Mouse (Mus musculus) kidney, embryonic 14.5 days (tissue): Measurements from ENCODE around the gene Kcnh4. TPM values are rescaled to one million over a fixed set of nuclear protein-coding genes. Genes with fewer than 3 reads are reported as not detected.

ENCODE experiments used
- ATAC-seq: fragments of 200-750 bp; cut with Nextera tagmentation; 2 replicates; pipeline ENCODE4 v1.8.0; 2017; ENCODE audit warnings: moderate number of reproducible peaks, mild to moderate bottlenecking, moderate TSS enrichment, moderate library complexity; ENCODE audit not compliant: low FRiP score, low TSS enrichment
- H3K27ac ChIP-seq: fragments of 300-500 bp; sonication (generic); 2 replicates; pipeline ENCODE4 v1.5.1; 2014; ENCODE audit warnings: low read depth, mild to moderate bottlenecking, low read length, moderate library complexity, mixed read lengths
- H3K27me3 ChIP-seq: fragments of 300-500 bp; sonication (generic); 2 replicates; pipeline ENCODE4 v1.6.1; 2014; ENCODE audit warnings: mild to moderate bottlenecking, low read length; ENCODE audit not compliant: control insufficient read depth, insufficient read depth
- H3K36me3 ChIP-seq: fragments of 300-500 bp; sonication (generic); 2 replicates; pipeline ENCODE4 v1.6.1; 2014; ENCODE audit warnings: low read length, mixed read lengths; ENCODE audit not compliant: control insufficient read depth, insufficient read depth
- H3K4me1 ChIP-seq: fragments of 300-500 bp; sonication (generic); 2 replicates; pipeline ENCODE4 v1.6.1; 2014; ENCODE audit warnings: low read length, mixed read lengths; ENCODE audit not compliant: control insufficient read depth, insufficient read depth
- H3K4me2 ChIP-seq: fragments of 300-500 bp; sonication (generic); replicated peaks from 2 replicates; pipeline ENCODE4 v1.6.1; 2014; ENCODE audit warnings: low read depth, mild to moderate bottlenecking, low read length
- H3K4me3 ChIP-seq: fragments of 300-500 bp; sonication (generic); 2 replicates; pipeline ENCODE4 v1.5.1; 2014; ENCODE audit warnings: mild to moderate bottlenecking, low read length
- H3K9ac ChIP-seq: fragments of 300-500 bp; sonication (generic); 2 replicates; pipeline ENCODE4 v1.6.1; 2014; ENCODE audit warnings: low read depth, mild to moderate bottlenecking, low read length, moderate library complexity
- H3K9me3 ChIP-seq: fragments of 300-500 bp; sonication (generic); 2 replicates; pipeline ENCODE4 v1.6.1; 2016; ENCODE audit warnings: low read length; ENCODE audit not compliant: control insufficient read depth
- WGBS: fragments of 180-500 bp; shearing (Covaris S2); extraction: QIAGEN DNeasy Blood & Tissue Kit; methylation state at CpG from one replicate; pipeline ENCODE4 v1.1.7; 2014; 5-methylcytosine and 5-hydroxymethylcytosine counted together
- polyA plus RNA-seq: library from polyadenylated mRNA; unstranded; fragments of >200 nt; fragmentation: Nextera tagmentation; extraction: Ambion mirVana; gene quantifications from 2 replicates; pipeline ENCODE4 v1.2.1, GENCODE M21; 2014

The Kcnh4 gene
- polyA plus RNA-seq, 1 experiment from 2014 or later, result not detected

- no peak for ATAC-seq
- Histone ChIP-seq H3K27ac (no peak overlapping the region), H3K9ac (no peak overlapping the region), H3K27me3 (no peaks in the 10 kb centered on the region), H3K4me1 (0 out of 2 replicates have a peak, but pooled peaks cover 5% of the 10 kb centered on the region), H3K36me3 (no peaks in the 10 kb centered on the region), H3K4me3 (no peak overlapping the region), H3K4me2 (no peak overlapping the region), H3K9me3 (no peaks in the 10 kb centered on the region)
- 89% methylated on average over 4 of the region's 4 CpGs for WGBS
Observed at GRCm38 (mm10) chr11:100774261-100774660, 14.5 kb upstream of the Kcnh4 start.

GRCm38 (mm10) chr11:100770646-100771408, 11.1 kb upstream of the Kcnh4 start, which contains the start of gene Ghdc:
Gene Ghdc (minus strand): TSS chr11:100770957.
- H3K9ac ChIP-seq, result peak within 1 kb of the TSS; percentile 35
- H3K4me3 ChIP-seq, result peak within 1 kb of the TSS; percentile 47
- H3K4me1 ChIP-seq, result 0 out of 2 replicates have a peak, but pooled peaks cover 5% of the 10 kb centered on the region
- H3K27ac ChIP-seq, result no peak within 1 kb of the TSS
- H3K27me3 ChIP-seq, result no peaks in the 10 kb centered on the region
- 14% methylated on average over 17 of the region's 17 CpGs for WGBS
- peak within 1 kb of the TSS; percentile 43 for H3K4me2 ChIP-seq
- ATAC-seq, result peak; percentile 74
- H3K9me3 ChIP-seq, result no peaks in the 10 kb centered on the region
- no peaks in the 10 kb centered on the region for H3K36me3 ChIP-seq

GRCm38 (mm10) chr11:100769980-100770379, 10.2 kb upstream of the Kcnh4 start:
- Histone ChIP-seq H3K9ac (peak overlapping the region; percentile 35; the same call in 1 of the 2 replicates), H3K27ac (no peak overlapping the region)
- 60% methylated on average over 6 of the region's 6 CpGs for WGBS

GRCm38 (mm10) chr11:100767871-100768270, 8.1 kb upstream of the Kcnh4 start:
- H3K4me2 ChIP-seq, result no peak overlapping the region
- no peak overlapping the region for H3K4me3 ChIP-seq
- no peak overlapping the region for H3K9ac ChIP-seq
- H3K27ac ChIP-seq, result no peak overlapping the region
- H3K27me3 ChIP-seq, result no peaks in the 10 kb centered on the region
- ATAC-seq, result no peak
- 0 out of 2 replicates have a peak, but pooled peaks cover 5% of the 10 kb centered on the region for H3K4me1 ChIP-seq
- no peaks in the 10 kb centered on the region for H3K9me3 ChIP-seq
- no peaks in the 10 kb centered on the region for H3K36me3 ChIP-seq
- WGBS, result 86% methylated on average over 5 of the region's 5 CpGs

More at GRCm38 (mm10) chr11:100769980-100770379, 10.2 kb upstream of the Kcnh4 start:
- Histone ChIP-seq H3K4me1 (0 out of 2 replicates have a peak, but pooled peaks cover 5% of the 10 kb centered on the region), H3K9me3 (no peaks in the 10 kb centered on the region), H3K27me3 (no peaks in the 10 kb centered on the region), H3K36me3 (no peaks in the 10 kb centered on the region), H3K4me3 (peak overlapping the region; percentile 47), H3K4me2 (peak overlapping the region; percentile 43)
- no peak for ATAC-seq

- H3K27ac ChIP-seq, result no peak overlapping the region
- H3K9ac ChIP-seq, result no peak overlapping the region
- no peaks in the 10 kb centered on the region for H3K9me3 ChIP-seq
- H3K4me3 ChIP-seq, result no peak overlapping the region
- 0 out of 2 replicates have a peak, but pooled peaks cover 5% of the 10 kb centered on the region for H3K4me1 ChIP-seq
- 83% methylated on average over 9 of the region's 9 CpGs for WGBS
- H3K4me2 ChIP-seq, result no peak overlapping the region
- H3K27me3 ChIP-seq, result no peaks in the 10 kb centered on the region; the same call in 1 of the 2 replicates
- no peak for ATAC-seq
- H3K36me3 ChIP-seq, result no peaks in the 10 kb centered on the region
Observed at GRCm38 (mm10) chr11:100766726-100767125, 7.0 kb upstream of the Kcnh4 start.

GRCm38 (mm10) chr11:100762831-100763230, 3.1 kb upstream of the Kcnh4 start, which contains the start of gene Hcrt:
Gene Hcrt (minus strand): TSS chr11:100762931.
- H3K27me3 ChIP-seq, result peaks cover 21% of the 10 kb centered on the region
- H3K4me3 ChIP-seq, result peak within 1 kb of the TSS; percentile 38
- WGBS, result 78% methylated on average over 7 of the region's 7 CpGs
- peaks cover 6% of the 10 kb centered on the region; the same call in 1 of the 2 replicates for H3K4me1 ChIP-seq
- peak within 1 kb of the TSS; percentile 57; the same call in 1 of the 2 replicates for H3K9ac ChIP-seq
- peak within 1 kb of the TSS; percentile 84 for H3K4me2 ChIP-seq
- H3K36me3 ChIP-seq, result no peaks in the 10 kb centered on the region
- H3K27ac ChIP-seq, result no peak within 1 kb of the TSS
- no peaks in the 10 kb centered on the region for H3K9me3 ChIP-seq
- no peak for ATAC-seq

GRCm38 (mm10) chr11:100761547-100762045, 1.9 kb upstream of the Kcnh4 start:
- H3K9ac ChIP-seq, result peak overlapping the region; percentile 57; the same call in 1 of the 2 replicates
- under 1% methylated on average over 26 of the region's 27 CpGs for WGBS
- H3K9me3 ChIP-seq, result no peaks in the 10 kb centered on the region
- H3K27ac ChIP-seq, result no peak overlapping the region
- no peaks in the 10 kb centered on the region for H3K36me3 ChIP-seq
- H3K27me3 ChIP-seq, result peaks cover 21% of the 10 kb centered on the region
- peaks cover 6% of the 10 kb centered on the region; the same call in 1 of the 2 replicates for H3K4me1 ChIP-seq
- ATAC-seq, result peak; percentile 73; the same call in 1 of the 2 replicates
- peak overlapping the region; percentile 84 for H3K4me2 ChIP-seq
- peak overlapping the region; percentile 38 for H3K4me3 ChIP-seq

- H3K36me3 ChIP-seq, result no peaks in the 10 kb centered on the region
- ATAC-seq, result no peak; the same call in 1 of the 2 replicates
- H3K4me1 ChIP-seq, result peaks cover 6% of the 10 kb centered on the region; the same call in 1 of the 2 replicates
- peaks cover 21% of the 10 kb centered on the region for H3K27me3 ChIP-seq
- no peak overlapping the region for H3K27ac ChIP-seq
- WGBS, result 1% methylated on average over 35 of the region's 35 CpGs
- peak overlapping the region; percentile 33 for H3K4me3 ChIP-seq
- H3K4me2 ChIP-seq, result peak overlapping the region; percentile 51
- H3K9ac ChIP-seq, result no peak overlapping the region
- no peaks in the 10 kb centered on the region for H3K9me3 ChIP-seq
Observed at GRCm38 (mm10) chr11:100758707-100759610, 783 bp downstream of the Kcnh4 start.
